Mouse (Mus musculus): ENCODE measurements around the gene Lamb3.

Lamb3 gene

DNA sequence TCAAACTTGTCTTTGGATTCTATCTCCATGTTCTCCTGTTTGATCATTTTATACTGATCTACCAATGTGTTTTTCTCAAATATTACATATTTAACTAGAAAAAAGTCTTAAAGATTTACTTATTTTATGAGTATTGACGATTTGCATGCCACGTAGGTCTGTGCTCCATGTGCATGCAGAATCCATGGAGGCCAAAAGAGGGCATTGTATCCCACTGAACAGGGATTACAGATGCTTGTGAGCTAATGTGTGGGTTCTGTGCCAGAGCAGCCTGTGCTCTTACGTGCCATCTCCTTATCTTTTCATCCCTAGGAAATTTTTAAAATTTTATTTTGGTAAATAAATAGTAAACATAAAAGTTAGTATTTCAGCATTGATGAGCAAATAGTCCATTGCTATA lies 184.8 kb downstream of the Lamb3 start:
- no peak for DNase-seq
